Mouse (Mus musculus) intestine, embryonic 16.5 days (tissue): ENCODE measurements at regions not wholly inside any gene's neighbourhood (a gene's known extent, or its start where the extent isn't known, plus 50 kb on each side); places are given as distances from the start of the nearest gene placed in this dataset.

Experiments used
- ATAC-seq: fragments of 200-750 bp; cut with Nextera tagmentation; 2 replicates; pipeline ENCODE4 v1.8.0; 2017; ENCODE audit warnings: moderate TSS enrichment, moderate library complexity
- H3K27ac ChIP-seq: fragments of 300-500 bp; sonication (generic); 2 replicates; pipeline ENCODE4 v1.5.1; 2014; ENCODE audit warnings: mild to moderate bottlenecking, low read length
- H3K27me3 ChIP-seq: fragments of 300-500 bp; sonication (generic); replicated peaks from 2 replicates; pipeline ENCODE4 v1.6.1; 2014; ENCODE audit warnings: low read length, control low read depth, mixed read lengths; ENCODE audit not compliant: control insufficient read depth, insufficient read depth
- H3K36me3 ChIP-seq: fragments of 300-500 bp; sonication (generic); 2 replicates; pipeline ENCODE4 v1.6.1; 2014; ENCODE audit warnings: low read length, control low read depth; ENCODE audit not compliant: control insufficient read depth, insufficient read depth
- H3K4me1 ChIP-seq: fragments of 300-500 bp; sonication (generic); 2 replicates; pipeline ENCODE4 v1.6.1; 2014; ENCODE audit warnings: low read length, control low read depth, mixed read lengths; ENCODE audit not compliant: control insufficient read depth, insufficient read depth
- H3K4me2 ChIP-seq: fragments of 300-500 bp; sonication (generic); 2 replicates; pipeline ENCODE4 v1.6.1; 2014; ENCODE audit warnings: low read depth, low read length, control low read depth
- H3K4me3 ChIP-seq: fragments of 300-500 bp; sonication (generic); 2 replicates; pipeline ENCODE4 v1.5.1; 2014; ENCODE audit warnings: mild to moderate bottlenecking, low read length
- H3K9ac ChIP-seq: fragments of 300-500 bp; sonication (generic); 2 replicates; pipeline ENCODE4 v1.6.1; 2014; ENCODE audit warnings: low read depth, low read length
- H3K9me3 ChIP-seq: fragments of 300-500 bp; sonication (generic); 2 replicates; pipeline ENCODE4 v1.6.1; 2016; ENCODE audit warnings: low read length, control low read depth; ENCODE audit not compliant: control insufficient read depth
- WGBS: fragments of 180-500 bp; shearing (Covaris S2); extraction: QIAGEN DNeasy Blood & Tissue Kit; methylation state at CpG from one replicate; pipeline ENCODE4 v1.1.7; 2014; 5-methylcytosine and 5-hydroxymethylcytosine counted together

GRCm38 (mm10) chr3:99817965-99818364 is 67.2 kb upstream of the Spag17 start:
- ATAC-seq, result no peak
- no peaks in the 10 kb centered on the region for H3K9me3 ChIP-seq
- no peaks in the 10 kb centered on the region for H3K36me3 ChIP-seq
- no peak overlapping the region for H3K4me3 ChIP-seq
- H3K4me2 ChIP-seq, result no peak overlapping the region
- no peak overlapping the region for H3K27ac ChIP-seq
- WGBS, result 38% methylated on average over 8 of the region's 8 CpGs
- no peaks in the 10 kb centered on the region for H3K27me3 ChIP-seq
- no peak overlapping the region for H3K9ac ChIP-seq
- H3K4me1 ChIP-seq, result no peaks in the 10 kb centered on the region

DNA sequence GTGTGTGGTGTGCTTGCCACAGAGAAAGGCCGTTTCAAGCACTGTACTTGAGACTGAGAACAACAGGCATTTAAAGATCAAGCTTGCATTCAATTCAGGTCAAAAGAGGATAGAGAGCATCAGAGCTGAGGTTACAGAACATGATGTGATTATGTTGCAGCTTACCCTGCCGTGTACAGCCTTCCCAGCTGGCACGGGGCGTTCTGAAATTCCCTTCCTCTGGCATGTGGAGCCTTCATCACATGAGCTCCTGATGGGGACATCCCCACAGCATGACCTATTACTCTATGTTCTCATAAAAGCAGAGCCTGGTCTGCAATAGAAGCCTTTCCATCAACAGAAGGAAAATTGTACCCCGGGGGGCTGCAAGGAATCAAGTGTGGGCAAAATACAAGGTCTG is 62.5 kb upstream of the Spag17 start:
- no peaks in the 10 kb centered on the region for H3K4me1 ChIP-seq
- H3K9ac ChIP-seq, result no peak overlapping the region
- no peak overlapping the region for H3K4me2 ChIP-seq
- no peak overlapping the region for H3K27ac ChIP-seq
- H3K36me3 ChIP-seq, result no peaks in the 10 kb centered on the region
- WGBS, result 86% methylated on average over 5 of the region's 5 CpGs
- H3K9me3 ChIP-seq, result no peaks in the 10 kb centered on the region
- no peaks in the 10 kb centered on the region for H3K27me3 ChIP-seq
- no peak for ATAC-seq
- no peak overlapping the region for H3K4me3 ChIP-seq

DNA sequence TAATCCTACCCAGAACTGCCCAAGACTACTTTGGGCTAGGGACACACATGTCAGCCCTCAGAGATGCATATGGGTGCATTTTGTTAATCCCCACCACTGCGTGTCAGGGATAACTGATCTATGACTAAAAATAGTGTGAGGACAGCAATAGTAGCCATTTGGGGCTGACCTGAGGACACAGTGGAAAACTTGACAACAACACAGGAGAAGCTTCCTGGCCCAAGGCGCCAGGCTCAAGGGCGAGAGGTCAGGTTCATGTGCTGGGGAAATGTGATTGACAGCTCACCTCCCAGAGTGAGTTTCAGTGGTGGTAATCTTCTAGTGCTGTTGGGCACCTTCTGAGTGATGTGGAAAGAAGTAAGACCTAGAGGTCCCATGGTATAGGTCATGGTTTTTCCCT is 62.0 kb upstream of the Spag17 start:
- Histone ChIP-seq H3K4me2 (no peak overlapping the region), H3K9me3 (no peaks in the 10 kb centered on the region), H3K36me3 (no peaks in the 10 kb centered on the region), H3K9ac (no peak overlapping the region), H3K4me3 (no peak overlapping the region), H3K4me1 (no peaks in the 10 kb centered on the region), H3K27me3 (no peaks in the 10 kb centered on the region), H3K27ac (no peak overlapping the region)
- ATAC-seq, result no peak
- WGBS, result 77% methylated on average over 3 of the region's 3 CpGs
